32 mouse cellular contexts compared by ENCODE assay signal in the genomic region with DNA sequence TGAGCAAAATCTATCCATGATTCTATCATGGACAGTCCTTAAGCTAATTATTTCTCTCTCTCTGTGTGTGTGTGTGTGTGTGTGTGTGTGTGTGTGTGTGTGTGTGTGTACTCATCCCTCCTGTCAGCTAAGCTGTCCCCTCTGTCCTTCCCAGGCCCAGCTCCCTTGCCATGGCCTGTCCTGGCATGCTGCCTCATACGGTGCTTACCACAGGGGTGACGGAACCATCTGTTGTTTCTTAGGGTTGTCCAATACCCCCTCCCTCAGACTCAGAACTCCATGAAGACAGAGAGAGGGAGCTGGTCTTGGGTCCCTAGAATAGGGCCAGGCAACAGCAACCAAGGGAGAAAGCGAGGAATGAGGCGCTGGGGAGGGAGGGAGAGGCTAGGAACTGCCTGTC. TPM values are rescaled to one million over a fixed set of nuclear protein-coding genes. Genes with fewer than 3 reads are reported as not detected.
DNase-seq lines count a peak whose midpoint lies in the region.
"Had no signal": no experiment of that assay in that cellular context is flagged by ENCODE, and none has a peak within 500 bp of the region (broad histone marks: within the 10 kb centered on the region; RNA-seq: fewer than 3 reads in every experiment).

No protein-coding gene starts in this region.

- DNase-seq in adrenal gland, adult 2 months, result peak; percentile 74
- DNase-seq in adrenal gland, adult 8-10 months, result no peak
- DNase-seq in adrenal gland, postnatal 36 days, result peak; percentile 74 to 78
- DNase-seq in cerebellum, adult 8-10 months, result peak; percentile 73
- DNase-seq in cerebellum, postnatal 36 days, result peak; percentile 67 to 74
- no peak for DNase-seq in kidney, adult 9 months
- no peak for DNase-seq in kidney, postnatal 25 days
- DNase-seq: gastrocnemius, postnatal 25 days; heart, adult 2 months; kidney, adult 8-10 months; kidney, postnatal 14 days; liver, postnatal 0 days; lung, postnatal 10 days; thymus, adult 2 months; thymus, postnatal 4 days had no signal

RNA-seq across cellular contexts. Expression of gene Rims4, which starts 14.2 kb away (rescaled TPM):
- 100 to 1,000 TPM in 1 of 2 experiments, 10 to 100 TPM in 1; 89.5 to 154 TPM for total RNA-seq in adrenal gland, adult 2 months (2021)
- 36.4 and 60.2 TPM in 2 replicates for polyA plus RNA-seq in adrenal gland, adult 2 months (2012; rRNA removed)
- total RNA-seq in adrenal gland, adult 8-10 months (2022), result 100 to 1,000 TPM in 2 of 4 experiments, 10 to 100 TPM in 2; 85.0 to 169 (median 121) TPM
- 100 to 1,000 TPM; 171 to 180 TPM for total RNA-seq in adrenal gland, postnatal 36 days (2021)
- total RNA-seq: common myeloid progenitor, adult 5-6 weeks; monocyte, adult 5-6 weeks; neutrophil, adult 5-6 weeks had no signal

RNA-seq across cellular contexts. Expression of gene Kcnk15, which starts 50.9 kb away (rescaled TPM):
- total RNA-seq in adrenal gland, adult 2 months (2021), result not detected
- 0.19 TPM in 1 of 2 replicates, not detected in the other for polyA plus RNA-seq in adrenal gland, adult 2 months (2012; rRNA removed)
- not detected for total RNA-seq in adrenal gland, adult 8-10 months (2022)
- total RNA-seq in adrenal gland, postnatal 36 days (2021), result not detected
- total RNA-seq: common myeloid progenitor, adult 5-6 weeks; gastrocnemius, postnatal 25 days; heart, adult 2 months; heart, postnatal 25 days; layer of hippocampus, adult 2 months; layer of hippocampus, postnatal 25 days; megakaryocyte progenitor cell, adult 5-6 weeks; monocyte, adult 5-6 weeks; neutrophil, adult 5-6 weeks had no signal
- polyA plus RNA-seq: embryonic facial prominence, embryonic 10.5 days; forebrain, embryonic 15.5 days; heart, adult 2 months; heart, embryonic 14.5 days; hindbrain, embryonic 14.5 days; intestine, embryonic 14.5 days; limb, embryonic 12.5 days; liver, embryonic 11.5 days; liver, postnatal 0 days; midbrain, embryonic 12.5 days; small intestine, adult 2 months; stomach, embryonic 16.5 days; thymus, adult 2 months had no signal

Comparison
In these comparisons a context has a peak if more than half of its experiments do, and no peak if none do; other contexts are left out.
1. DNase-seq: peak in adrenal gland, adult 2 months (single experiment), adrenal gland, postnatal 36 days (2 of 2), cerebellum, adult 8-10 months (single experiment) and cerebellum, postnatal 36 days (2 of 2); none in adrenal gland, adult 8-10 months (single experiment), kidney, adult 9 months (single experiment) and kidney, postnatal 25 days (0 of 2).